Mouse (Mus musculus): ENCODE measurements around the gene Hepacam.

Hepacam gene

GRCm38 (mm10) chr9:37384284-37385182, 17.4 kb downstream of the Hepacam start:
- DNase-seq (ENCODE audit: inconsistent ontology term) = peak; percentile 62

DNA sequence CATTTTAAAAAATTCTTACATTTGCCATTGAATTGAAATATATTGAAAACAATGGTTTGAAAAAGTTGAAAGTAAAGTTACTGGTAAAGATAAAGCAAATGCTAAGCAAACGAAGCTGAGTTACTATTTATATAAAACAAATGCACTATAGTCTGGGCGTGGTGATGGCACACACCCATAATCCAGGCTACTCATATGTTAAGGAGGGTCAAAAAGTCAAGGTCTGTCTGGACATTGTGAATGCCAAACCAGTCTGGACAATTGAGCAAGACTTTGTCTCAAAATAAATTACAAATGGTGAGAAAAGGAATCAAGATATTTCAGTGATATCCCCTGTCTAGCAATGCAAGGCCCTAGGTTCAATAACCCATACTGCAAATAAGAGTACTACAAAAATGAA, 23.7 kb downstream of the Hepacam start:
- no peak for DNase-seq (ENCODE audit: inconsistent ontology term)

DNA sequence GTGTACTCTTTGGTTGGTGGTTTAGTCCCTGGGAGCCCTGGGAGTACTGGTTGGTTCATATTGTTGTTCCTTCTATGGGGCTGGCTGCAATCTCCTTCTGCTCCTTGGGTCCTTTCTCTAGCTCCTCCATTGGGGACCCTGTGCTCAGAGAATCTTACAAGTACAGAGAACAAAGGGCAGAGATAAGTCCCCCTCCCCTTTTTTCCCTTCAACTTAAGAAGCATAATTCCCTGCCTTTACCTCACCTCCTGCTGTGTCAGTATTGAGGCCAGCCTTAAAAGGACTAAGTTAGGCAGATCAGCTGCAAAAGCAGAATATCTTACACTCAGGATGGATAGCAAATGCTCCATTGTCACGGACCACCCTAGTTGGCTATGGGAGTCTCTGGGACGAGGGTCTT, 24.9 kb downstream of the Hepacam start:
- no peak for DNase-seq (ENCODE audit: inconsistent ontology term)

DNA sequence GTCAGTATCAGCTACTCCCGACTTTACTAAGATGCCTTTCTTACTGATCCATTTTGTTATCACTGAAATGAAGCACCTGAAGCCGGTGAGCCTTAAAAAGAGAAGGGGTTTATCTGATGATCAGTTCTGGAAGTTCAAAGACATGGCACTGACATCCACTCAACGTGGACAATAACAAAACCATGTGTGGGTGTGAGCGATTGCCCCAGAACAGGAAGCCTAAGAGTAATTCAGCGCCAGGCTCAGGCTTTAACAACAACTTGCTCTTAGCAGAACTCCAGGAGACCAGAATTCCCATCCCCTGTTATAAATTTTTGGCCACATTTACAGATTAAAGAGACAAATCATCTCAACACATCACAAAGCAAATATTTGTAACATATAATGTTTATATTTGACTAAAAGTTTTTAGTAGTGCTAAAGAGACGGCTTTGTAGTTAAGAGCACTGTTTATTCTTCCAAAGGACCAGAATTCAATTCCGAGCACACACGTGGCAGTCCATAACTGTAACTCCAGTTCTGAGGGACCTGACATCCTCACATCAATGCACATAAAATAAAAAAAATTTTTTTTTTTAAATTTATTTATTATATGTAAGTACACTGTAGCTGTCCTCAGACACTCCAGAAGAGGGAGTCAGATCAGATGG, 26.5 kb downstream of the Hepacam start:
- DNase-seq (ENCODE audit: inconsistent ontology term) = no peak

GRCm38 (mm10) chr9:37400585-37400984, 33.4 kb downstream of the Hepacam start:
- no peak for DNase-seq (ENCODE audit: inconsistent ontology term)

GRCm38 (mm10) chr9:37401802-37402201, 34.7 kb downstream of the Hepacam start, which contains the start of gene Robo4:
Gene Robo4, plus strand, starts transcription at chr9:37401897.
- no peak for DNase-seq (ENCODE audit: inconsistent ontology term)

- no peak for DNase-seq (ENCODE audit: inconsistent ontology term)
Measured at GRCm38 (mm10) chr9:37402501-37402900, 35.4 kb downstream of the Hepacam start.

GRCm38 (mm10) chr9:37403011-37403410, 35.9 kb downstream of the Hepacam start:
- no peak for DNase-seq (ENCODE audit: inconsistent ontology term)

DNA sequence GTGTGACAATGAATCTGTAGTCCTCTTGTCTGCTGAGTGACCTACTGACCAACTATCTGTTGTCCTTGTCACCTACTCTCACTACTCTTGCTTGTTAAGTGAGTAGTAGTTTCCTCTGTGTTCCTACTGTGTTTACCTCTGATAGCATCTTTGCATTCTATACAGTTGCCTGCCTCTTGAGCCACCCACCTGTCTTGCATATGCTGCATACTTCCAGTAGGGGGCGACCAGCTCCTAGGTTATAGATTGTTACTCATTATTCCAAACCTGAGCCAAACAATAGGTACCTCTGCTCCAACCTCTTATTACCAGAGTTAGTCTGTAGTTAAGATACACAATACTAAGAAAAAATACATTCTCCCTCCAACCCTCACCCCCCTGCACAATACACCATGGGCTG, 39.2 kb downstream of the Hepacam start:
- DNase-seq (ENCODE audit: inconsistent ontology term) = no peak

DNA sequence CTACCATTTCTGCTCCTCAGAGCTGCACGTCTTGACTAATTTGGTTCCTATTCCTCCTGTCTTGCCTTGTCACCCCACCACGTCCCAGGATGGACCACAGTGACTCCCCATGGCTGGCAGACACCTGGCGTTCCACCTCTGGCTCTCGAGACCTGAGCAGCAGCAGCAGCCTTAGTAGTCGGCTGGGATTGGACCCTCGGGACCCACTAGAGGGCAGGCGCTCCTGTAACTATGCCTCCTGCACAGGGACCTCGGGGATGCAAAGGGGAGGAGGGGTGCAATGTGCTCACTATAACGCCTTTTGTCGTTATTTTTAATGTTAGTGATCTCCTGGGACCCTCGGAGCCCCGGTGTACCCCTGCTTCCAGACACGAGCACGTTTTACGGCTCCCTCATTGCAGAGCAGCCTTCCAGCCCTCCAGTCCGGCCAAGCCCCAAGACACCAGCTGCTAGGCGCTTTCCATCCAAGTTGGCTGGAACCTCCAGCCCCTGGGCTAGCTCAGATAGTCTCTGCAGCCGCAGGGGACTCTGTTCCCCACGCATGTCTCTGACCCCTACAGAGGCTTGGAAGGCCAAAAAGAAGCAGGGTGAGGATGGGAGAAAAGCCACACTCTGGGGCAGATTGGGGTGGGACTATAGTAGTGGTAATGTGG, 40.8 kb downstream of the Hepacam start:
- DNase-seq (ENCODE audit: inconsistent ontology term) = no peak

- no peak for DNase-seq (ENCODE audit: inconsistent ontology term)
Measured at GRCm38 (mm10) chr9:37409698-37410445, 42.7 kb downstream of the Hepacam start.

- no peak for DNase-seq (ENCODE audit: inconsistent ontology term)
Measured at GRCm38 (mm10) chr9:37412989-37413388, 45.8 kb downstream of the Hepacam start.

DNA sequence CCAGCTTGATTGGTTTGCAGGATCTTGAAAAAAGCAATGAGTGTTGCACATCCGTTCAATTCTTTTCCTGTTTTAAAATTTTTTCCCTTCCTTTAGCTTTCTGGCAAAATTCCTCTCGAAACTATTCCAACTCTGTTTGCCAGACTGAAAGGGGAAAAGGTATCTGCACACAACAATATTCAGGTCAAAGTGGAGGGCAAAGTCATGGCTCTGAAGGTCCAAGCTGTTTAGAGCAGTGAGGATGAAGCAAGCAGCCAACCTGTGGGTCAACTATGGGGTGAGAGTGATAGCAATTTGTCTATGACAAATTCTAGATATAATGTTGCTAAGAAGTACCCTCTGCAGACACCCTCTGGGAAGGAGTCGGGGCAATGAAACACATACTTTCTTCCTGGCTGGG, 47.5 kb downstream of the Hepacam start:
- no peak for DNase-seq (ENCODE audit: inconsistent ontology term)

DNA sequence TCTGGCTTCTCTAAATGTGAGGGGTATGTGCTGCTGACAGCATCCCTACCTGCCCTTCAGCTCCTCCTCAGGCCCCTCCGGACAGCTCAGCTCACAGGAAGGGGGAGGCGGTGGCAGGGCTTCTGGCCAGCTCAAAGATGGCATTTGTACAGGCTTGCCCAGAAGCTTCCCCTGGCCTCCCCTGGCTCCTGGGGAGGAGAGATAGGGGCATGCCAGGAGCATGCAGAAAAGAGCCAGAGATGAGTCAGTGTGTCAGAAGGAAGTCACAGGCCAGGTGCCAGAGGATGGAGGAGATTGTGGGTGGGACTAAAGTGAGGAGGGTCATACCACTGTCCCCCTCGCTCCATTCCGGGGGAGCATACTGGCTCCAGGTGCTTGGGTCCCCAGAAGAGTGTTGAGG, 51.6 kb downstream of the Hepacam start:
- peak; percentile 47 for DNase-seq (ENCODE audit: inconsistent ontology term)

- DNase-seq (ENCODE audit: inconsistent ontology term) = peak; percentile 92
Measured at GRCm38 (mm10) chr9:37420676-37421075, 53.5 kb downstream of the Hepacam start.

GRCm38 (mm10) chr9:37421239-37421638, 54.1 kb downstream of the Hepacam start:
- DNase-seq (ENCODE audit: inconsistent ontology term) = no peak

DNA sequence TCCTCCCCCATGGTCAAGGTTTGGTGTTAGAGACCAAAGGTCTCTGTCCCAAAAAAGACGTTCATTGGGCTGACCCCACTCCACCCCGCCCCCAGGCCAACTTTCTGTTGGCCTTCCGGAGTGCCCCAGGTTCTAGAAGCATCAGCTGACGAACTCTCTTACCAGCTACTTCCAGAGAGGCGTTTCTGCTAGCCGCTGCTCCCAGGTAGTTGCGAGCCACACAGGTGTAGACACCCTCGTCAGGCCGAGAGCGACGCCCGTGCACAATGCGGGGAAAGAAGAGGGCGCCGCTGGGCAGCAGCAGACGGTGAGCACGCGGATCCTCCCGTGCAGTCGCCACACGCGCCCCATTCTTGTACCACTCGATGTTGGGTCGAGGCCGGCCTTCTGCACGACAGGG, 62.2 kb downstream of the Hepacam start:
- DNase-seq (ENCODE audit: inconsistent ontology term) = no peak

- peak; percentile 68 for DNase-seq (ENCODE audit: inconsistent ontology term)
Measured at GRCm38 (mm10) chr9:37430582-37430981, 63.4 kb downstream of the Hepacam start.

DNA sequence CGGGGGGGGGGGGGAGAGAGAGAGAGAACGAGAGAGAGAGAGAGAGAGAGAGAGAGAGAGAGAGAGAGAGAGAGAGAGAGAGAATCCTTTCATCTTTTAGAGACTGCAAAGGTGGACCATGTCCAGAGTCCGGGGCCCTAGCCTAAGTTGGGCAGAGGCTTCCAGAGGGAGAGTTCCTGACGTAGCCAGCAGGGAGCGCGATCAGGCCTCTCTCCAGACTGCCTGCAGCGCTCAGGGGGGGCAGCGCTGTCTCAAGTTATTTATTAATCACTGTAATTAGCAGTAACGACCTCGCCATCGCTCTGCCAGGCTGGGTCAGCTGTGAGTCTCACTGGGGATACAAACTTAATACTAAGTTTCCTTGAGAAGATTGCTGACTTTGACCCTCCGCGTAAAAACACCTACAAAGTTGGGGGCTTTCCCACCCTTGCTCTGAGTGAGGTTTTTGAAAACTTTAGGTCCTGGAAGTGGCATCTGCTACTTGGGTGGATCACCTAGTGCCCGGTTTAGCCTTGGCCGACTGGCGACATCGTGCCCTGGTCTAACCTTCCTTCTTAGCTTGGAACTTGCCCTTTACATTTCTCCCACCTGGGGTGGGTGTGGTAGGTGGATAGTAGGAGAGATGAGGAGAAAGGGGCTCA, 65.0 kb downstream of the Hepacam start:
- peak; percentile 33 for DNase-seq (ENCODE audit: inconsistent ontology term)

GRCm38 (mm10) chr9:37432720-37433421, 65.7 kb downstream of the Hepacam start, which contains the start of gene Robo3:
Gene Robo3, minus strand, starts transcription at chr9:37433246.
- DNase-seq (ENCODE audit: inconsistent ontology term) = no peak
